Comparison of ENCODE assay signal across 8 mouse cellular contexts in genomic region chr17:5238387-5239245, GRCm38 (mm10).
DNase-seq lines count a peak whose midpoint lies in the region; ATAC-seq and TF ChIP-seq lines count a peak whose summit lies in the region.

No protein-coding gene starts in this region.

- no peaks in the 10 kb centered on the region for H3K27me3 ChIP-seq in midbrain, postnatal 0 days (ENCODE audit: insufficient read depth, low read length)
- H3K27me3 ChIP-seq in kidney, embryonic 14.5 days (ENCODE audit: control insufficient read depth, insufficient read depth, low read length), result no peaks in the 10 kb centered on the region

- H3K27ac ChIP-seq in embryonic fibroblast, embryonic 13.5 days (ENCODE audit: insufficient read depth, low read length), result peak overlapping the region; percentile 58
- no peak overlapping the region for H3K27ac ChIP-seq in midbrain, postnatal 0 days (ENCODE audit: low read depth, low read length)
- H3K27ac ChIP-seq in kidney, embryonic 14.5 days (ENCODE audit: low read depth, low read length), result no peak overlapping the region

- no peak for TF ChIP-seq CTCF in embryonic fibroblast, embryonic 13.5 days (IDR thresholded peaks at IDR 0.05; ENCODE audit: borderline replicate concordance, insufficient read depth, low read length)
- 0 out of 2 replicates have a peak, but pooled peaks have one; percentile 1 for TF ChIP-seq CTCF in midbrain, postnatal 0 days (IDR thresholded peaks at IDR 0.05)

- no peak overlapping the region for H3K9ac ChIP-seq in midbrain, postnatal 0 days (replicated peaks; ENCODE audit: low read length, poor library complexity, severe bottlenecking)
- no peak overlapping the region for H3K9ac ChIP-seq in kidney, embryonic 14.5 days (ENCODE audit: low read depth, low read length)

- ATAC-seq in midbrain, postnatal 0 days (ENCODE audit: low FRiP score), result no peak
- no peak for ATAC-seq in cerebellum, adult (ENCODE audit: insufficient number of reproducible peaks, low FRiP score, low TSS enrichment)
- no peak for ATAC-seq in erythroblast, adult 5-6 weeks (replicated peaks; ENCODE audit: low FRiP score, poor library complexity, severe bottlenecking)
- no peak for ATAC-seq in kidney, embryonic 14.5 days (ENCODE audit: low FRiP score, low TSS enrichment)

- no peaks in the 10 kb centered on the region for H3K36me3 ChIP-seq in midbrain, postnatal 0 days (ENCODE audit: insufficient read depth, low read length)
- H3K36me3 ChIP-seq in kidney, embryonic 14.5 days (ENCODE audit: control insufficient read depth, insufficient read depth, low read length), result peaks cover 7% of the 10 kb centered on the region; the same call in 1 of the 2 replicates

- peaks cover 37% of the 10 kb centered on the region for H3K4me1 ChIP-seq in embryonic fibroblast, embryonic 13.5 days (ENCODE audit: control insufficient read depth, insufficient read depth, low read length)
- H3K4me1 ChIP-seq in midbrain, postnatal 0 days (ENCODE audit: insufficient read depth, low read length), result peaks cover 11% of the 10 kb centered on the region
- peaks cover 23% of the 10 kb centered on the region; the same call in 1 of the 2 replicates for H3K4me1 ChIP-seq in kidney, embryonic 14.5 days (ENCODE audit: control insufficient read depth, insufficient read depth, low read length)

- no peaks in the 10 kb centered on the region for H3K9me3 ChIP-seq in midbrain, postnatal 0 days (ENCODE audit: low read length)
- no peaks in the 10 kb centered on the region for H3K9me3 ChIP-seq in kidney, embryonic 14.5 days (ENCODE audit: control insufficient read depth, low read length)

- peak overlapping the region; percentile 7; the same call in 1 of the 2 replicates for H3K4me2 ChIP-seq in midbrain, postnatal 0 days (ENCODE audit: low read depth, low read length, poor library complexity, severe bottlenecking)
- H3K4me2 ChIP-seq in kidney, embryonic 14.5 days (replicated peaks; ENCODE audit: low read depth, low read length), result no peak overlapping the region

- no peak for TF ChIP-seq POLR2A in embryonic fibroblast, embryonic 13.5 days (IDR thresholded peaks at IDR 0.05; ENCODE audit: low read depth, low read length)

- peak; percentile 95 for DNase-seq in heart, adult 11 months
- no peak for DNase-seq in heart, adult 9 months (ENCODE audit: low spot score in 2 of 2)
- peak; percentile 39 for DNase-seq in 416B (ENCODE audit: low read depth)
- DNase-seq in midbrain, postnatal 0 days (ENCODE audit: low spot score), result peak; percentile 27

- H3K4me3 ChIP-seq in embryonic fibroblast, embryonic 13.5 days (ENCODE audit: insufficient read depth, low read length), result no peak overlapping the region
- H3K4me3 ChIP-seq in midbrain, postnatal 0 days (ENCODE audit: low read depth, low read length), result no peak overlapping the region
- H3K4me3 ChIP-seq in kidney, embryonic 14.5 days (ENCODE audit: low read length), result no peak overlapping the region

- 34% methylated on average over 16 of the region's 16 CpGs for WGBS in midbrain, postnatal 0 days
- WGBS in kidney, embryonic 14.5 days, result 70% methylated on average over 16 of the region's 16 CpGs

Comparison
In these comparisons a context has a peak if more than half of its experiments do, and no peak if none do; other contexts are left out.
1. DNase-seq: peak in heart, adult 11 months (single experiment), 416B (single experiment) and midbrain, postnatal 0 days (single experiment); none in heart, adult 9 months (0 of 2).